In genomic region chr16:76321527-76322165, GRCm38 (mm10) we compare ENCODE assay signal across 8 mouse cellular contexts. TPM values are rescaled to one million over a fixed set of nuclear protein-coding genes. Genes with fewer than 3 reads are reported as not detected.
DNase-seq lines count a peak whose midpoint lies in the region; ATAC-seq and TF ChIP-seq lines count a peak whose summit lies in the region.
"Had no signal": no experiment of that assay in that cellular context is flagged by ENCODE, and none has a peak within 500 bp of the region (broad histone marks: within the 10 kb centered on the region; RNA-seq: fewer than 3 reads in every experiment).

No protein-coding gene starts in this region.

- H3K27me3 ChIP-seq in forebrain, embryonic 13.5 days: peaks cover 9% of the 10 kb centered on the region
- no peaks in the 10 kb centered on the region for H3K27me3 ChIP-seq in intestine, postnatal 0 days (replicated peaks; ENCODE audit: control insufficient read depth, insufficient read depth, low read length)
- H3K27me3 ChIP-seq in midbrain, embryonic 15.5 days (replicated peaks): no peaks in the 10 kb centered on the region

- H3K36me3 ChIP-seq in forebrain, embryonic 13.5 days (ENCODE audit: poor library complexity, severe bottlenecking): no peaks in the 10 kb centered on the region
- no peaks in the 10 kb centered on the region; the same call in 1 of the 2 replicates for H3K36me3 ChIP-seq in intestine, postnatal 0 days (ENCODE audit: control insufficient read depth, insufficient read depth)
- H3K36me3 ChIP-seq in midbrain, embryonic 15.5 days (replicated peaks): no peaks in the 10 kb centered on the region

- WGBS in forebrain, embryonic 13.5 days: 1% methylated on average over 11 of the region's 11 CpGs
- 44% methylated on average over 11 of the region's 11 CpGs for WGBS in intestine, postnatal 0 days
- under 1% methylated on average over 11 of the region's 11 CpGs for WGBS in midbrain, embryonic 15.5 days

- H3K27ac ChIP-seq in forebrain, embryonic 13.5 days: peak overlapping the region; percentile 51; the same call in 1 of the 2 replicates
- no peak overlapping the region for H3K27ac ChIP-seq in intestine, postnatal 0 days (ENCODE audit: low read depth, low read length)
- H3K27ac ChIP-seq in midbrain, embryonic 15.5 days: peak overlapping the region; percentile 74

- ATAC-seq in forebrain, embryonic 13.5 days: peak; percentile 28; the same call in 1 of the 2 replicates
- no peak for ATAC-seq in intestine, postnatal 0 days
- ATAC-seq in midbrain, embryonic 15.5 days (replicated peaks): peak; percentile 61

- H3K4me2 ChIP-seq in forebrain, embryonic 13.5 days: peak overlapping the region; percentile 44
- 0 out of 2 replicates have a peak overlapping the region, but pooled peaks have one; percentile 10 for H3K4me2 ChIP-seq in intestine, postnatal 0 days (replicated peaks; ENCODE audit: low read depth)
- H3K4me2 ChIP-seq in midbrain, embryonic 15.5 days: peak overlapping the region; percentile 45

- TF ChIP-seq CTCF in intestine, postnatal 0 days (IDR thresholded peaks at IDR 0.05; ENCODE audit: low read depth): no peak

- no peak overlapping the region; the same call in 1 of the 2 replicates for H3K9ac ChIP-seq in forebrain, embryonic 13.5 days
- no peak overlapping the region for H3K9ac ChIP-seq in intestine, postnatal 0 days (ENCODE audit: low read depth, low read length)
- H3K9ac ChIP-seq in midbrain, embryonic 15.5 days: peak overlapping the region; percentile 29

- peaks cover 49% of the 10 kb centered on the region for H3K4me1 ChIP-seq in forebrain, embryonic 13.5 days
- H3K4me1 ChIP-seq in intestine, postnatal 0 days (replicated peaks; ENCODE audit: control insufficient read depth, insufficient read depth, low read length): peaks cover 2% of the 10 kb centered on the region; the same call in 1 of the 2 replicates
- peaks cover 50% of the 10 kb centered on the region for H3K4me1 ChIP-seq in midbrain, embryonic 15.5 days

- DNase-seq in ES-CJ7 (ENCODE audit: low read depth, low spot score): peak; percentile 94
- DNase-seq in WW6 (ENCODE audit: low read depth, low spot score): peak; percentile 45
- no peak for DNase-seq in left cerebral cortex, adult 18-20 months (ENCODE audit: low spot score in 2 of 2)
- no peak for DNase-seq in thymus, postnatal 25 days

- H3K9me3 ChIP-seq in forebrain, embryonic 13.5 days (replicated peaks): no peaks in the 10 kb centered on the region
- H3K9me3 ChIP-seq in intestine, postnatal 0 days (ENCODE audit: control insufficient read depth): no peaks in the 10 kb centered on the region
- no peaks in the 10 kb centered on the region for H3K9me3 ChIP-seq in midbrain, embryonic 15.5 days

- no peak overlapping the region for H3K4me3 ChIP-seq in forebrain, embryonic 13.5 days
- H3K4me3 ChIP-seq in intestine, postnatal 0 days (ENCODE audit: low read depth, low read length): no peak overlapping the region
- peak overlapping the region; percentile 25 for H3K4me3 ChIP-seq in midbrain, embryonic 15.5 days
- H3K4me3 ChIP-seq: myocyte had no signal

RNA-seq across cellular contexts. Expression of gene Nrip1, which starts 52.0 kb away (rescaled TPM):
- polyA plus RNA-seq in forebrain, embryonic 13.5 days (2015; fragmentation: Nextera tagmentation; extraction: Ambion mirVana): 23.3 and 25.3 TPM in 2 replicates
- polyA plus RNA-seq in intestine, postnatal 0 days (2015; fragmentation: Nextera tagmentation; extraction: Ambion mirVana): 27.8 and 31.1 TPM in 2 replicates
- 34.8 and 38.3 TPM in 2 replicates for polyA plus RNA-seq in midbrain, embryonic 15.5 days (2015; fragmentation: Nextera tagmentation; extraction: Ambion mirVana)
- 10 to 100 TPM; 51.2 to 53.8 TPM for total RNA-seq in left cerebral cortex, adult 18-20 months (2021)

Comparison
In these comparisons a context has a peak if more than half of its experiments do, and no peak if none do; other contexts are left out.
1. DNase-seq: peak in ES-CJ7 (single experiment) and WW6 (single experiment); none in left cerebral cortex, adult 18-20 months (0 of 2) and thymus, postnatal 25 days (single experiment).
2. Peak in every context shown above with its lines, with median percentiles within 50 percentile points of each other: H3K4me2 ChIP-seq.